Mouse (Mus musculus) adrenal gland, postnatal 14 days (tissue): ENCODE measurements around the gene Hnf4a. TPM values are rescaled to one million over a fixed set of nuclear protein-coding genes. Genes with fewer than 3 reads are reported as not detected.
"Not testable (repeated sequence)": the region's sequence is repeated elsewhere in the genome, so short reads cannot be mapped to it uniquely, and the experiment has no call there.

Experiments
- DNase-seq: peaks from one replicate; pipeline ENCODE4 v3.0.0; 2021; ENCODE audit warnings: mixed read lengths
- total RNA-seq: library from RNA; stranded (reverse); gene quantifications from 2 replicates; pipeline ENCODE4 v1.2.3, GENCODE M21; 2021

Gene Hnf4a
- total RNA-seq, 1 experiment from 2014 or later: 28.1 TPM

GRCm38 (mm10) chr2:163620451-163620850 is 113.8 kb downstream of the Hnf4a start:
- no peak for DNase-seq

- not testable (repeated sequence) for DNase-seq
Measured at GRCm38 (mm10) chr2:163621401-163621800, 114.8 kb downstream of the Hnf4a start.

Other genes starting within 250 kb of the Hnf4a start
- gene Jph2, start 108.8 kb upstream of the Hnf4a start, total RNA-seq: 4.3 and 4.5 TPM in 2 replicates
- gene Oser1, start 82.1 kb upstream of the Hnf4a start, total RNA-seq: 34.8 and 37.3 TPM in 2 replicates
- gene Gdap1l1, start 68.3 kb upstream of the Hnf4a start, total RNA-seq: 5.4 TPM in 2 replicates
- gene Fitm2, start 34.2 kb upstream of the Hnf4a start, total RNA-seq: 82.3 and 91.4 TPM in 2 replicates
- not detected in 2 replicates for gene R3hdml, start 14.5 kb upstream of the Hnf4a start, total RNA-seq
- gene Ttpal, start 95.5 kb downstream of the Hnf4a start, total RNA-seq: 29.9 and 33.4 TPM in 2 replicates
- gene Serinc3, start 138.3 kb downstream of the Hnf4a start, total RNA-seq: 390 and 468 TPM in 2 replicates
- gene Pkig, start 151.6 kb downstream of the Hnf4a start, total RNA-seq: 44.2 and 46.9 TPM in 2 replicates
- 3.1 and 3.9 TPM in 2 replicates for gene Ada, start 243.4 kb downstream of the Hnf4a start, total RNA-seq